Comparison of ENCODE assay signal across 18 mouse cellular contexts in genomic region chr4:105747800-105748592, GRCm38 (mm10). TPM values are rescaled to one million over a fixed set of nuclear protein-coding genes. Genes with fewer than 3 reads are reported as not detected.
DNase-seq lines count a peak whose midpoint lies in the region; ATAC-seq and TF ChIP-seq lines count a peak whose summit lies in the region.
"Had no signal": no experiment of that assay in that cellular context is flagged by ENCODE, and none has a peak within 500 bp of the region (broad histone marks: within the 10 kb centered on the region; RNA-seq: fewer than 3 reads in every experiment).

No protein-coding gene starts in this region.

- no peaks in the 10 kb centered on the region for H3K4me1 ChIP-seq in lung, embryonic 14.5 days (ENCODE audit: insufficient read depth)
- H3K4me1 ChIP-seq in thymus, adult 2 months (replicated peaks; ENCODE audit: control insufficient read depth, insufficient read depth, low read length): no peaks in the 10 kb centered on the region
- H3K4me1 ChIP-seq: midbrain, embryonic 10.5 days; neural tube, embryonic 13.5 days had no signal

- no peak for TF ChIP-seq CTCF in lung, embryonic 14.5 days (IDR thresholded peaks at IDR 0.05; ENCODE audit: low read depth)
- TF ChIP-seq CTCF in thymus, adult 2 months (IDR thresholded peaks at IDR 0.05; ENCODE audit: borderline replicate concordance, control insufficient read depth, extremely low read depth, insufficient read depth, low read length, poor library complexity): no peak

- no peak for ATAC-seq in lung, embryonic 14.5 days (ENCODE audit: insufficient read depth)
- ATAC-seq: inflammation-experienced regulatory T-cells, adult 6 months had no signal

- WGBS in lung, embryonic 14.5 days: 46% methylated on average over 7 of the region's 7 CpGs
- WGBS in thymus, adult 2 months: 40% methylated on average over 7 of the region's 7 CpGs

- intact Hi-C loops in gastrocnemius, postnatal 14 days (cut with DNase I; ENCODE audit: low total_unique reads): no loop called here
- intact Hi-C loops in gastrocnemius, postnatal 36 days (cut with DNase I): no loop called here

- no peak for TF ChIP-seq POLR2A in thymus, adult 2 months (IDR thresholded peaks at IDR 0.05; ENCODE audit: control insufficient read depth, extremely low read depth, insufficient read depth, low read length, poor library complexity)

- peak; percentile 11 for DNase-seq in gastrocnemius, adult 18-20 months (ENCODE audit: low spot score)
- no peak for DNase-seq in gastrocnemius, postnatal 14 days
- peak; percentile 3 for DNase-seq in urinary bladder, postnatal 14 days (ENCODE audit: low spot score)
- DNase-seq in urinary bladder, adult 18-20 months (ENCODE audit: low spot score in 2 of 2): no peak
- peak; percentile 17 for DNase-seq in lung, embryonic 14.5 days
- DNase-seq in testis, postnatal 14 days (ENCODE audit: low spot score): peak; percentile 37
- no peak for DNase-seq in thymus, adult 2 months
- no peak for DNase-seq in gastrocnemius, postnatal 36 days
- DNase-seq: embryo, embryonic 11 days; right cerebral cortex, postnatal 14 days had no signal

- H3K4me3 ChIP-seq in lung, embryonic 14.5 days (ENCODE audit: low read depth, low read length): no peak overlapping the region
- no peak overlapping the region for H3K4me3 ChIP-seq in thymus, adult 2 months (ENCODE audit: control insufficient read depth, insufficient read depth, low read length)
- H3K4me3 ChIP-seq: midbrain, embryonic 10.5 days; neural tube, embryonic 13.5 days had no signal

- no peaks in the 10 kb centered on the region for H3K9me3 ChIP-seq in lung, embryonic 14.5 days (ENCODE audit: low read depth, low read length)
- H3K9me3 ChIP-seq: midbrain, embryonic 10.5 days; neural tube, embryonic 13.5 days had no signal

- H3K9ac ChIP-seq in lung, embryonic 14.5 days: no peak overlapping the region
- H3K9ac ChIP-seq: neural tube, embryonic 13.5 days had no signal

- H3K4me2 ChIP-seq in lung, embryonic 14.5 days: no peak overlapping the region
- H3K4me2 ChIP-seq: neural tube, embryonic 13.5 days had no signal

- H3K36me3 ChIP-seq in lung, embryonic 14.5 days (ENCODE audit: insufficient read depth): no peaks in the 10 kb centered on the region
- no peaks in the 10 kb centered on the region for H3K36me3 ChIP-seq in thymus, adult 2 months (ENCODE audit: control insufficient read depth, insufficient read depth, low read length)
- H3K36me3 ChIP-seq: midbrain, embryonic 10.5 days; neural tube, embryonic 13.5 days had no signal

- no peaks in the 10 kb centered on the region for H3K27me3 ChIP-seq in lung, embryonic 14.5 days (ENCODE audit: insufficient read depth, low read length)
- no peaks in the 10 kb centered on the region for H3K27me3 ChIP-seq in thymus, adult 2 months (ENCODE audit: control insufficient read depth, insufficient read depth, low read length)
- H3K27me3 ChIP-seq: neural tube, embryonic 13.5 days had no signal

- no peak overlapping the region for H3K27ac ChIP-seq in lung, embryonic 14.5 days (ENCODE audit: low read depth)
- no peak overlapping the region for H3K27ac ChIP-seq in thymus, adult 2 months (ENCODE audit: control insufficient read depth, insufficient read depth, low read length)
- H3K27ac ChIP-seq: midbrain, embryonic 10.5 days; neural tube, embryonic 13.5 days had no signal

RNA-seq across cellular contexts. Expression of gene Gm12728, which starts 41.7 kb away (rescaled TPM):
- not detected for total RNA-seq in gastrocnemius, adult 18-20 months (2021)
- not detected for total RNA-seq in gastrocnemius, postnatal 14 days (2021)
- polyA plus RNA-seq in lung, embryonic 14.5 days (2014; fragmentation: Nextera tagmentation; extraction: Ambion mirVana): 0.96 TPM in 1 of 2 replicates, not detected in the other
- not detected in 2 replicates for polyA plus RNA-seq in thymus, adult 2 months (2012; rRNA removed)
- total RNA-seq in gastrocnemius, postnatal 36 days (2021): not detected
- total RNA-seq: adrenal gland, postnatal 36 days; ES-E14; layer of hippocampus, adult 8-10 months; liver, adult 2 months had no signal
- polyA plus RNA-seq: heart, embryonic 16.5 days; liver, adult 2 months; midbrain, embryonic 10.5 days; neural tube, embryonic 13.5 days had no signal

Comparison
In these comparisons a context has a peak if more than half of its experiments do, and no peak if none do; other contexts are left out.
1. DNase-seq: peak in gastrocnemius, adult 18-20 months (single experiment), urinary bladder, postnatal 14 days (single experiment), lung, embryonic 14.5 days (single experiment) and testis, postnatal 14 days (single experiment); none in gastrocnemius, postnatal 14 days (single experiment), urinary bladder, adult 18-20 months (0 of 2), thymus, adult 2 months (single experiment) and gastrocnemius, postnatal 36 days (0 of 2).